Mouse (Mus musculus): ENCODE results near the gene Zfr2. TPM values are rescaled to one million over a fixed set of nuclear protein-coding genes. Genes with fewer than 3 reads are reported as not detected.

Zfr2 gene
- polyA plus RNA-seq, 1 experiment from 2014 or later: 5.6 TPM

- Histone ChIP-seq H3K27ac (no peak overlapping the region), H3K4me3 (no peak overlapping the region), H3K36me3 (no peaks in the 10 kb centered on the region), H3K9me3 (no peaks in the 10 kb centered on the region), H3K27me3 (ENCODE audit: insufficient read depth, poor library complexity, severe bottlenecking) (peaks cover 82% of the 10 kb centered on the region), H3K4me1 (peaks cover 36% of the 10 kb centered on the region)
- no peak for DNase-seq (ENCODE audit: low spot score)
- WGBS: 21% methylated on average over 13 of the region's 13 CpGs
Observed at GRCm38 (mm10) chr10:81240876-81241275, 7.9 kb downstream of the Zfr2 start.

GRCm38 (mm10) chr10:81242021-81242420 lies 9.1 kb downstream of the Zfr2 start:
- Histone ChIP-seq H3K27me3 (ENCODE audit: insufficient read depth, poor library complexity, severe bottlenecking) (peaks cover 88% of the 10 kb centered on the region), H3K4me3 (no peak overlapping the region), H3K36me3 (no peaks in the 10 kb centered on the region), H3K27ac (no peak overlapping the region), H3K9me3 (no peaks in the 10 kb centered on the region), H3K4me1 (peaks cover 42% of the 10 kb centered on the region)
- DNase-seq (ENCODE audit: low spot score): no peak
- 86% methylated on average over 16 of the region's 16 CpGs for WGBS

GRCm38 (mm10) chr10:81244146-81244545 lies 11.2 kb downstream of the Zfr2 start:
- Histone ChIP-seq H3K4me1 (peaks cover 34% of the 10 kb centered on the region), H3K36me3 (no peaks in the 10 kb centered on the region), H3K27ac (no peak overlapping the region), H3K9me3 (no peaks in the 10 kb centered on the region), H3K27me3 (ENCODE audit: insufficient read depth, poor library complexity, severe bottlenecking) (peaks cover 86% of the 10 kb centered on the region), H3K4me3 (no peak overlapping the region)
- DNase-seq (ENCODE audit: low spot score): no peak
- WGBS: 77% methylated on average over 4 of the region's 4 CpGs

GRCm38 (mm10) chr10:81244595-81244994 lies 11.6 kb downstream of the Zfr2 start:
- Histone ChIP-seq H3K9me3 (no peaks in the 10 kb centered on the region), H3K27me3 (ENCODE audit: insufficient read depth, poor library complexity, severe bottlenecking) (peaks cover 86% of the 10 kb centered on the region), H3K27ac (no peak overlapping the region), H3K36me3 (no peaks in the 10 kb centered on the region), H3K4me1 (peaks cover 34% of the 10 kb centered on the region), H3K4me3 (no peak overlapping the region)
- DNase-seq (ENCODE audit: low spot score): peak; percentile 88
- WGBS: 8% methylated on average over 17 of the region's 17 CpGs

- no peak overlapping the region for H3K27ac ChIP-seq
- no peaks in the 10 kb centered on the region for H3K36me3 ChIP-seq
- no peak for DNase-seq (ENCODE audit: low spot score)
- H3K9me3 ChIP-seq: no peaks in the 10 kb centered on the region
- peaks cover 86% of the 10 kb centered on the region for H3K27me3 ChIP-seq (ENCODE audit: insufficient read depth, poor library complexity, severe bottlenecking)
- 81% methylated on average over 6 of the region's 6 CpGs for WGBS
- H3K4me3 ChIP-seq: no peak overlapping the region
- peaks cover 33% of the 10 kb centered on the region for H3K4me1 ChIP-seq
Observed at GRCm38 (mm10) chr10:81245166-81245565, 12.2 kb downstream of the Zfr2 start.

GRCm38 (mm10) chr10:81247804-81248203 lies 14.8 kb downstream of the Zfr2 start:
- no peak overlapping the region for H3K27ac ChIP-seq
- no peaks in the 10 kb centered on the region for H3K9me3 ChIP-seq
- H3K4me1 ChIP-seq: peaks cover 35% of the 10 kb centered on the region
- H3K4me3 ChIP-seq: no peak overlapping the region
- 98% methylated on average over 2 of the region's 2 CpGs for WGBS
- no peaks in the 10 kb centered on the region for H3K36me3 ChIP-seq
- DNase-seq (ENCODE audit: low spot score): no peak
- H3K27me3 ChIP-seq (ENCODE audit: insufficient read depth, poor library complexity, severe bottlenecking): peaks cover 86% of the 10 kb centered on the region

- Histone ChIP-seq H3K9me3 (no peaks in the 10 kb centered on the region), H3K4me3 (no peak overlapping the region), H3K4me1 (peaks cover 37% of the 10 kb centered on the region), H3K27ac (no peak overlapping the region), H3K36me3 (no peaks in the 10 kb centered on the region), H3K27me3 (ENCODE audit: insufficient read depth, poor library complexity, severe bottlenecking) (peaks cover 86% of the 10 kb centered on the region)
- WGBS: 82% methylated on average over 8 of the region's 8 CpGs
- no peak for DNase-seq (ENCODE audit: low spot score)
Observed at GRCm38 (mm10) chr10:81249442-81249841, 16.5 kb downstream of the Zfr2 start.

GRCm38 (mm10) chr10:81252424-81253419 lies 19.8 kb downstream of the Zfr2 start, which contains the start of gene Matk:
TSS of gene Matk (plus strand) at chr10:81252935.
- H3K36me3 ChIP-seq: no peaks in the 10 kb centered on the region
- 0 out of 2 replicates have a peak within 1 kb of the TSS, but pooled peaks have one; percentile 18 for H3K27ac ChIP-seq
- no peak for DNase-seq (ENCODE audit: low spot score)
- H3K4me3 ChIP-seq: peak within 1 kb of the TSS; percentile 32
- no peaks in the 10 kb centered on the region for H3K9me3 ChIP-seq
- peaks cover 27% of the 10 kb centered on the region for H3K4me1 ChIP-seq
- peaks cover 90% of the 10 kb centered on the region for H3K27me3 ChIP-seq (ENCODE audit: insufficient read depth, poor library complexity, severe bottlenecking)
- WGBS: 13% methylated on average over 43 of the region's 44 CpGs

- Histone ChIP-seq H3K27me3 (ENCODE audit: insufficient read depth, poor library complexity, severe bottlenecking) (peaks cover 92% of the 10 kb centered on the region), H3K4me1 (peaks cover 28% of the 10 kb centered on the region), H3K9me3 (no peaks in the 10 kb centered on the region), H3K27ac (no peak overlapping the region), H3K4me3 (no peak overlapping the region), H3K36me3 (no peaks in the 10 kb centered on the region)
- WGBS: 53% methylated on average over 1 of the region's 1 CpGs
- no peak for DNase-seq (ENCODE audit: low spot score)
Observed at GRCm38 (mm10) chr10:81254886-81255285, 21.9 kb downstream of the Zfr2 start.

GRCm38 (mm10) chr10:81257158-81258039 lies 24.4 kb downstream of the Zfr2 start:
- WGBS: 4% methylated on average over 62 of the region's 62 CpGs
- Histone ChIP-seq H3K4me3 (peak overlapping the region; percentile 56), H3K36me3 (peaks cover 9% of the 10 kb centered on the region; the same call in 1 of the 2 replicates), H3K9me3 (no peaks in the 10 kb centered on the region; the same call in 1 of the 2 replicates), H3K4me1 (peaks cover 26% of the 10 kb centered on the region), H3K27ac (no peak overlapping the region), H3K27me3 (ENCODE audit: insufficient read depth, poor library complexity, severe bottlenecking) (peaks cover 78% of the 10 kb centered on the region)
- DNase-seq (ENCODE audit: low spot score): no peak

- no peak overlapping the region for H3K27ac ChIP-seq
- H3K36me3 ChIP-seq: peaks cover 28% of the 10 kb centered on the region
- H3K9me3 ChIP-seq: no peaks in the 10 kb centered on the region; the same call in 1 of the 2 replicates
- no peak for DNase-seq (ENCODE audit: low spot score)
- peaks cover 23% of the 10 kb centered on the region for H3K4me1 ChIP-seq
- peaks cover 58% of the 10 kb centered on the region for H3K27me3 ChIP-seq (ENCODE audit: insufficient read depth, poor library complexity, severe bottlenecking)
- 47% methylated on average over 21 of the region's 21 CpGs for WGBS
- H3K4me3 ChIP-seq: no peak overlapping the region
Observed at GRCm38 (mm10) chr10:81259225-81259884, 26.4 kb downstream of the Zfr2 start.

- H3K36me3 ChIP-seq: peaks cover 42% of the 10 kb centered on the region
- no peak overlapping the region for H3K4me3 ChIP-seq
- WGBS: 83% methylated on average over 4 of the region's 4 CpGs
- no peaks in the 10 kb centered on the region; the same call in 1 of the 2 replicates for H3K9me3 ChIP-seq
- H3K4me1 ChIP-seq: peaks cover 30% of the 10 kb centered on the region
- no peak for DNase-seq (ENCODE audit: low spot score)
- no peak overlapping the region for H3K27ac ChIP-seq
- peaks cover 49% of the 10 kb centered on the region for H3K27me3 ChIP-seq (ENCODE audit: insufficient read depth, poor library complexity, severe bottlenecking)
Observed at GRCm38 (mm10) chr10:81261025-81261424, 28.1 kb downstream of the Zfr2 start.
